Mouse (Mus musculus) CH12.LX (cell line): ENCODE results near the gene Kcnip3. TPM values are rescaled to one million over a fixed set of nuclear protein-coding genes. Genes with fewer than 3 reads are reported as not detected.

Experiments
- DNase-seq: peaks from one replicate; pipeline ENCODE4 v3.0.0-alpha.2; 2013; ENCODE audit errors: extremely low read depth
- H3K27ac ChIP-seq: 2 replicates; pipeline ENCODE4 v1.5.1; 2012; ENCODE audit warnings: low read depth, mild to moderate bottlenecking, control low read depth, moderate library complexity; ENCODE audit not compliant: insufficient read depth
- H3K27me3 ChIP-seq: replicated peaks from 2 replicates; pipeline ENCODE3; 2012; ENCODE audit warnings: inconsistent platforms
- H3K36me3 ChIP-seq, 2 experiments: replicated peaks in 1 of 2; 2 replicates each; pipeline versions ENCODE3 to v1.6.1; 2012; ENCODE audit warnings: inconsistent platforms in 1 of 2, low read length in 1 of 2, mild to moderate bottlenecking in 1 of 2, mixed read lengths in 1 of 2, moderate library complexity in 1 of 2; ENCODE audit not compliant: control insufficient read depth in 1 of 2, insufficient read depth in 1 of 2
- H3K4me1 ChIP-seq, 2 experiments: 2 replicates each; pipeline ENCODE4 v1.6.1; 2012; ENCODE audit warnings: inconsistent platforms in 1 of 2, moderate library complexity in 1 of 2; ENCODE audit not compliant: insufficient read depth in 2 of 2, control insufficient read depth in 1 of 2
- H3K4me2 ChIP-seq: 2 replicates; pipeline ENCODE4 v1.6.1; 2012; ENCODE audit warnings: low read depth, mild to moderate bottlenecking, control low read depth; ENCODE audit not compliant: poor library complexity, insufficient read depth, severe bottlenecking
- H3K4me3 ChIP-seq, 3 experiments: fragments of 150-350 bp in 1 of 3; sonication (generic) in 1 of 3; replicated peaks in 1 of 3; 2 replicates each; pipeline versions ENCODE3 to v1.5.1; 2011 to 2012; ENCODE audit warnings: low read depth in 2 of 3, low read length in 2 of 3, mild to moderate bottlenecking in 2 of 3, moderate library complexity in 2 of 3, control low read depth in 1 of 3, improper control_type of control experiment in 1 of 3, inconsistent platforms in 1 of 3, mixed read lengths in 1 of 3; ENCODE audit not compliant: poor library complexity in 1 of 3
- H3K79me2 ChIP-seq: replicated peaks from 2 replicates; pipeline ENCODE4 v1.6.1; 2012; ENCODE audit warnings: mild to moderate bottlenecking, moderate library complexity; ENCODE audit not compliant: control insufficient read depth, poor library complexity, insufficient read depth, severe bottlenecking; ENCODE audit errors: extremely low read depth
- H3K9ac ChIP-seq: 2 replicates; pipeline ENCODE4 v1.6.1; 2012; ENCODE audit warnings: low read depth, mild to moderate bottlenecking, control low read depth, moderate library complexity; ENCODE audit not compliant: insufficient read depth
- H3K9me3 ChIP-seq: replicated peaks from 2 replicates; pipeline ENCODE3; 2012; ENCODE audit warnings: low read length, inconsistent platforms, mixed read lengths
- CHD1 ChIP-seq: IDR thresholded peaks from 2 replicates; pipeline ENCODE4 v1.6.1; 2012; ENCODE audit warnings: low read depth, low read length, improper control_type of control experiment, inconsistent platforms
- CHD2 ChIP-seq: IDR thresholded peaks from 2 replicates; pipeline ENCODE4 v1.6.1; 2011; ENCODE audit warnings: low read length, improper control_type of control experiment
- CTCF ChIP-seq, 2 experiments: IDR thresholded peaks in 1 of 2; conservative IDR thresholded peaks in 1 of 2; 2 replicates each; pipeline ENCODE4 v1.5.1; 2011 to 2012; ENCODE audit warnings: low read depth in 2 of 2, low read length in 2 of 2, improper control_type of control experiment in 1 of 2, inconsistent platforms in 1 of 2, mild to moderate bottlenecking in 1 of 2, moderate library complexity in 1 of 2
- E2F4 ChIP-seq: IDR thresholded peaks from 2 replicates; pipeline ENCODE4 v1.6.1; 2011; ENCODE audit warnings: low read depth, low read length, improper control_type of control experiment; ENCODE audit not compliant: insufficient replicate concordance
- ELF1 ChIP-seq: IDR thresholded peaks from 2 replicates; pipeline ENCODE4 v1.6.1; 2014; ENCODE audit warnings: low read depth, mild to moderate bottlenecking, inconsistent platforms, low read length, improper control_type of control experiment
- EP300 ChIP-seq: IDR thresholded peaks from 2 replicates; pipeline ENCODE4 v1.6.1; 2011; ENCODE audit warnings: low read length, improper control_type of control experiment
- GABPA ChIP-seq: IDR thresholded peaks from 2 replicates; pipeline ENCODE4 v1.6.1; 2012; ENCODE audit warnings: low read depth, low read length, improper control_type of control experiment, inconsistent platforms; ENCODE audit not compliant: insufficient replicate concordance
- HCFC1 ChIP-seq: IDR thresholded peaks from 2 replicates; pipeline ENCODE4 v1.6.1; 2012; ENCODE audit warnings: low read depth, mild to moderate bottlenecking, inconsistent platforms, low read length, improper control_type of control experiment
- IRF4 ChIP-seq: IDR thresholded peaks from 2 replicates; pipeline ENCODE4 v1.6.1; 2014; ENCODE audit warnings: low read depth, mild to moderate bottlenecking, inconsistent platforms, low read length, improper control_type of control experiment
- JUN ChIP-seq: IDR thresholded peaks from 2 replicates; pipeline ENCODE4 v1.6.1; 2011; ENCODE audit warnings: low read depth, mild to moderate bottlenecking, low read length, improper control_type of control experiment, moderate library complexity; ENCODE audit not compliant: insufficient read depth
- KAT2A ChIP-seq: IDR thresholded peaks from 2 replicates; pipeline ENCODE4 v1.6.1; 2012; ENCODE audit warnings: low read length, improper control_type of control experiment, inconsistent platforms; ENCODE audit not compliant: insufficient replicate concordance
- MEF2A ChIP-seq: IDR thresholded peaks from 2 replicates; pipeline ENCODE4 v1.6.1; 2014; ENCODE audit warnings: low read depth, mild to moderate bottlenecking, inconsistent platforms, low read length, improper control_type of control experiment, borderline replicate concordance
- MXI1 ChIP-seq: IDR thresholded peaks from 2 replicates; pipeline ENCODE4 v1.6.1; 2011; ENCODE audit warnings: mild to moderate bottlenecking, low read depth, low read length, improper control_type of control experiment
- MYC ChIP-seq: IDR thresholded peaks from 2 replicates; pipeline ENCODE4 v1.6.1; 2011; ENCODE audit warnings: low read depth, mild to moderate bottlenecking, improper control_type of control experiment, low read length
- NELFE ChIP-seq: IDR thresholded peaks from 2 replicates; pipeline ENCODE4 v1.6.1; 2011; ENCODE audit warnings: low read depth, low read length, improper control_type of control experiment
- NRF1 ChIP-seq: IDR thresholded peaks from 2 replicates; pipeline ENCODE4 v1.6.1; 2014; ENCODE audit warnings: low read depth, mild to moderate bottlenecking, inconsistent platforms, low read length, improper control_type of control experiment, moderate library complexity
- PAX5 ChIP-seq: IDR thresholded peaks from 2 replicates; pipeline ENCODE4 v1.6.1; 2012; ENCODE audit warnings: low read length, inconsistent platforms, mixed read lengths
- POLR2A ChIP-seq: IDR thresholded peaks from 2 replicates; pipeline ENCODE4 v1.6.1; 2011; ENCODE audit warnings: low read depth, mild to moderate bottlenecking, improper control_type of control experiment, low read length
- POLR2AphosphoS2 ChIP-seq: IDR thresholded peaks from 2 replicates; pipeline ENCODE4 v1.6.1; 2011; ENCODE audit warnings: low read depth, low read length, improper control_type of control experiment
- RAD21 ChIP-seq: IDR thresholded peaks from 2 replicates; pipeline ENCODE4 v1.6.1; 2011; ENCODE audit warnings: low read depth, mild to moderate bottlenecking, low read length, improper control_type of control experiment, moderate library complexity
- RCOR1 ChIP-seq: conservative IDR thresholded peaks from 2 replicates; pipeline ENCODE4 v1.6.1; 2012; ENCODE audit warnings: low read depth, mild to moderate bottlenecking, inconsistent platforms, low read length, improper control_type of control experiment
- SMC3 ChIP-seq: IDR thresholded peaks from 2 replicates; pipeline ENCODE4 v1.6.1; 2011; ENCODE audit warnings: low read depth, low read length, improper control_type of control experiment
- TBP ChIP-seq: conservative IDR thresholded peaks from 2 replicates; pipeline ENCODE4 v1.6.1; 2011; ENCODE audit warnings: low read depth, low read length, improper control_type of control experiment
- TCF12 ChIP-seq: IDR thresholded peaks from 2 replicates; pipeline ENCODE4 v1.6.1; 2014; ENCODE audit warnings: low read depth, mild to moderate bottlenecking, inconsistent platforms, low read length, improper control_type of control experiment
- USF1 ChIP-seq: IDR thresholded peaks from 2 replicates; pipeline ENCODE4 v1.6.1; 2014; ENCODE audit warnings: low read depth, mild to moderate bottlenecking, inconsistent platforms, low read length, improper control_type of control experiment
- ZC3H11A ChIP-seq: IDR thresholded peaks from 2 replicates; pipeline ENCODE4 v1.6.1; 2012; ENCODE audit warnings: low read depth, mild to moderate bottlenecking, inconsistent platforms, low read length, improper control_type of control experiment
- ZNF384 ChIP-seq: IDR thresholded peaks from 2 replicates; pipeline ENCODE4 v1.6.1; 2012; ENCODE audit warnings: low read depth, low read length, improper control_type of control experiment, inconsistent platforms
- dilution Hi-C: fragments of 300-500 bp; cut with MboI; formaldehyde crosslinking; loops from 2 replicates; pipeline ENCODE4 v1.14.3; 2020; ENCODE audit warnings: low sequenced_read_pairs; ENCODE audit not compliant: extremely low pct_unique_long_range_greater_than_20kb, extremely low pct_ligation_motif_present
- in situ Hi-C: fragments of 300-500 bp; cut with MboI; formaldehyde crosslinking; loops from 3 replicates; pipeline ENCODE4 v1.14.3; 2019; ENCODE audit warnings: low sequenced_read_pairs, low pct_ligation_motif_present, low pct_unique_long_range_greater_than_20kb, mixed read lengths
- polyA plus RNA-seq: library from polyadenylated mRNA; unstranded; fragments of >175 nt; gene quantifications from 2 replicates; pipeline ENCODE4 v1.2.1, GENCODE M21; 2012; ENCODE audit warnings: low read depth; ENCODE audit not compliant: insufficient read length
- total RNA-seq, 2 experiments: library from RNA; depleted of rRNA; stranded (reverse); fragments of 300-350 nt in 1 of 2; fragments of >200 nt in 1 of 2; gene quantifications; 2 replicates each; pipeline ENCODE4 v1.2.3; 2012 to 2014

Kcnip3 gene
- total and polyA plus RNA-seq, 3 experiments, result not detected

GRCm38 (mm10) chr2:127503751-127504549, 17.9 kb downstream of the Kcnip3 start:
- peaks cover 0 to 13% of the 10 kb centered on the region in 2 experiments; a peak in 3 of 4 replicates for H3K4me1 ChIP-seq
- TF ChIP-seq E2F4, result no peak
- no peak for TF ChIP-seq RCOR1
- no peak for TF ChIP-seq NELFE
- TF ChIP-seq CHD2, result no peak
- TF ChIP-seq TBP, result no peak
- TF ChIP-seq JUN, result no peak
- no peak for TF ChIP-seq ZC3H11A
- no peak for TF ChIP-seq GABPA
- TF ChIP-seq ZNF384, result no peak
- TF ChIP-seq TCF12, result no peak
- dilution Hi-C loops (no loop called here), in situ Hi-C loops (no loop called here)
- no peak overlapping the region for H3K9ac ChIP-seq
- no peaks in the 10 kb centered on the region for H3K36me3 ChIP-seq
- no peaks in the 10 kb centered on the region for H3K79me2 ChIP-seq
- peaks cover 97% of the 10 kb centered on the region for H3K27me3 ChIP-seq
- no peak overlapping the region for H3K27ac ChIP-seq
- H3K9me3 ChIP-seq, result no peaks in the 10 kb centered on the region
- H3K4me2 ChIP-seq, result no peak overlapping the region
- DNase-seq, result no peak
- H3K4me3 ChIP-seq, result no peak overlapping the region

GRCm38 (mm10) chr2:127501061-127501460, 20.8 kb downstream of the Kcnip3 start:
- H3K36me3 ChIP-seq, result no peaks in the 10 kb centered on the region
- dilution Hi-C loops, result no loop called here
- H3K79me2 ChIP-seq, result no peaks in the 10 kb centered on the region
- TF ChIP-seq ELF1 (no peak), PAX5 (no peak), RCOR1 (no peak), NRF1 (no peak), MXI1 (no peak), MEF2A (no peak), POLR2AphosphoS2 (no peak), CHD1 (no peak), KAT2A (no peak), TCF12 (no peak), USF1 (no peak), RAD21 (peak; percentile 65), IRF4 (no peak), SMC3 (peak; percentile 90), HCFC1 (no peak), POLR2A (no peak), ZNF384 (no peak), CTCF (conservative IDR thresholded peaks at IDR 0.05 in 1 of 2, IDR thresholded peaks at IDR 0.05 in 1 of 2; ENCODE audit: low read depth in 2 of 2, low read length in 2 of 2) (peak; percentile 59 to 88), CHD2 (no peak), ZC3H11A (no peak), EP300 (no peak), MYC (no peak)
- peak; percentile 53 for DNase-seq
- peaks cover 95% of the 10 kb centered on the region for H3K27me3 ChIP-seq
- H3K4me1 ChIP-seq, result peaks cover 0 to 6% of the 10 kb centered on the region in 2 experiments; a peak in 3 of 4 replicates
- no peak overlapping the region for H3K4me3 ChIP-seq
- in situ Hi-C loops, result no loop called here
- no peak overlapping the region for H3K27ac ChIP-seq
- no peak overlapping the region for H3K9ac ChIP-seq
- H3K9me3 ChIP-seq, result no peaks in the 10 kb centered on the region
- H3K4me2 ChIP-seq, result no peak overlapping the region
